9 mouse cellular contexts compared by ENCODE assay signal in genomic region chr16:34440019-34440615, GRCm38 (mm10).
DNase-seq lines count a peak whose midpoint lies in the region; ATAC-seq and TF ChIP-seq lines count a peak whose summit lies in the region.
"Had no signal": no experiment of that assay in that cellular context is flagged by ENCODE, and none has a peak within 500 bp of the region (broad histone marks: within the 10 kb centered on the region; RNA-seq: fewer than 3 reads in every experiment).

No protein-coding gene starts in this region.

- no peaks in the 10 kb centered on the region for H3K9me3 ChIP-seq in heart, embryonic 11.5 days (replicated peaks; ENCODE audit: control insufficient read depth, low read length)
- no peaks in the 10 kb centered on the region for H3K9me3 ChIP-seq in midbrain, embryonic 13.5 days
- no peaks in the 10 kb centered on the region for H3K9me3 ChIP-seq in midbrain, embryonic 11.5 days (ENCODE audit: control insufficient read depth, low read length)
- H3K9me3 ChIP-seq: midbrain, embryonic 12.5 days had no signal

- no peaks in the 10 kb centered on the region for H3K36me3 ChIP-seq in heart, embryonic 11.5 days (ENCODE audit: control insufficient read depth, insufficient read depth, low read length)
- H3K36me3 ChIP-seq in heart, adult 2 months (ENCODE audit: control insufficient read depth, insufficient read depth, low read length): peaks cover 2% of the 10 kb centered on the region; the same call in 1 of the 2 replicates
- H3K36me3 ChIP-seq in midbrain, embryonic 13.5 days: no peaks in the 10 kb centered on the region
- no peaks in the 10 kb centered on the region for H3K36me3 ChIP-seq in midbrain, embryonic 11.5 days (ENCODE audit: control insufficient read depth, insufficient read depth, low read length)
- H3K36me3 ChIP-seq: midbrain, embryonic 12.5 days had no signal

- 73% methylated on average over 8 of the region's 8 CpGs for WGBS in heart, embryonic 11.5 days (ENCODE audit: insufficient replicate concordance)
- WGBS in heart, adult 2 months: 88% methylated on average over 8 of the region's 8 CpGs
- 86% methylated on average over 8 of the region's 8 CpGs for WGBS in midbrain, embryonic 13.5 days
- 84% methylated on average over 8 of the region's 8 CpGs for WGBS in midbrain, embryonic 11.5 days

- no peak for TF ChIP-seq POLR2A in heart, adult 2 months (IDR thresholded peaks at IDR 0.05; ENCODE audit: insufficient read depth, low read depth, low read length)

- H3K4me3 ChIP-seq in heart, embryonic 11.5 days (ENCODE audit: low read depth, low read length): no peak overlapping the region
- H3K4me3 ChIP-seq in heart, adult 2 months: no peak overlapping the region
- H3K4me3 ChIP-seq in midbrain, embryonic 13.5 days (replicated peaks): no peak overlapping the region
- H3K4me3 ChIP-seq in midbrain, embryonic 11.5 days (ENCODE audit: low read depth, low read length): no peak overlapping the region
- H3K4me3 ChIP-seq: midbrain, embryonic 12.5 days had no signal

- intact Hi-C loops in heart, adult 2 months (cut with DNase I): loop anchor here (2.0 to 5.0 kb wide), 2 partner anchors 55 to 68 kb away; no protein-coding TSS in a partner anchor
- intact Hi-C loops in gastrocnemius, postnatal 14 days (cut with DNase I; ENCODE audit: low total_unique reads): no loop called here

- peaks cover 20% of the 10 kb centered on the region for H3K4me1 ChIP-seq in heart, embryonic 11.5 days (ENCODE audit: control insufficient read depth, insufficient read depth, low read length)
- peaks cover 10% of the 10 kb centered on the region for H3K4me1 ChIP-seq in heart, adult 2 months (ENCODE audit: control insufficient read depth, insufficient read depth, low read length)
- peaks cover 36% of the 10 kb centered on the region for H3K4me1 ChIP-seq in midbrain, embryonic 13.5 days (replicated peaks)
- no peaks in the 10 kb centered on the region for H3K4me1 ChIP-seq in midbrain, embryonic 11.5 days (ENCODE audit: control insufficient read depth, insufficient read depth, low read length)

- ATAC-seq in heart, embryonic 11.5 days (replicated peaks; ENCODE audit: insufficient number of reproducible peaks, low FRiP score, low TSS enrichment): 0 out of 2 replicates have a peak, but pooled peaks have one; percentile 36
- 0 out of 2 replicates have a peak, but pooled peaks have one; percentile 8 for ATAC-seq in midbrain, embryonic 13.5 days
- no peak for ATAC-seq in midbrain, embryonic 11.5 days (ENCODE audit: low FRiP score)

- TF ChIP-seq CTCF in heart, adult 2 months (IDR thresholded peaks at IDR 0.05): no peak

- TF ChIP-seq EP300 in heart, adult 2 months (IDR thresholded peaks at IDR 0.05; ENCODE audit: insufficient read depth, low read depth, low read length): no peak

- no peak overlapping the region for H3K4me2 ChIP-seq in heart, embryonic 11.5 days
- no peak overlapping the region for H3K4me2 ChIP-seq in midbrain, embryonic 13.5 days (replicated peaks)
- H3K4me2 ChIP-seq in midbrain, embryonic 11.5 days: no peak overlapping the region
- H3K4me2 ChIP-seq: midbrain, embryonic 12.5 days had no signal

- H3K27me3 ChIP-seq in heart, embryonic 11.5 days (ENCODE audit: control insufficient read depth, insufficient read depth, low read length): no peaks in the 10 kb centered on the region
- H3K27me3 ChIP-seq in heart, adult 2 months (ENCODE audit: control insufficient read depth, insufficient read depth, low read length): no peaks in the 10 kb centered on the region
- H3K27me3 ChIP-seq in midbrain, embryonic 13.5 days: no peaks in the 10 kb centered on the region
- H3K27me3 ChIP-seq in midbrain, embryonic 11.5 days (ENCODE audit: control insufficient read depth, insufficient read depth, low read length): no peaks in the 10 kb centered on the region
- H3K27me3 ChIP-seq: midbrain, embryonic 12.5 days had no signal

- no peak overlapping the region for H3K9ac ChIP-seq in heart, embryonic 11.5 days (ENCODE audit: low read depth, low read length)
- H3K9ac ChIP-seq in heart, adult 2 months (ENCODE audit: low read depth, low read length): no peak overlapping the region
- H3K9ac ChIP-seq in midbrain, embryonic 13.5 days (replicated peaks): no peak overlapping the region
- no peak overlapping the region for H3K9ac ChIP-seq in midbrain, embryonic 11.5 days (ENCODE audit: low read length)
- H3K9ac ChIP-seq: midbrain, embryonic 12.5 days had no signal

- DNase-seq in heart, adult 2 months: no peak
- no peak for DNase-seq in midbrain, embryonic 11.5 days (ENCODE audit: low spot score, missing footprints)
- DNase-seq in kidney, postnatal 25 days: peak; percentile 15 to 46
- peak; percentile 20 for DNase-seq in right cerebral cortex, postnatal 4 days
- DNase-seq in adrenal gland, adult 18-20 months (ENCODE audit: low spot score in 2 of 2): no peak
- no peak for DNase-seq in gastrocnemius, postnatal 14 days

- H3K27ac ChIP-seq in heart, embryonic 11.5 days (ENCODE audit: low read depth, low read length): peak overlapping the region; percentile 78
- no peak overlapping the region for H3K27ac ChIP-seq in heart, adult 2 months
- peak overlapping the region; percentile 64; the same call in 1 of the 2 replicates for H3K27ac ChIP-seq in midbrain, embryonic 13.5 days
- no peak overlapping the region for H3K27ac ChIP-seq in midbrain, embryonic 11.5 days (ENCODE audit: low read depth, low read length)

- H3K79me2 ChIP-seq in heart, adult 2 months (replicated peaks; ENCODE audit: control insufficient read depth, insufficient read depth, low read length): no peaks in the 10 kb centered on the region

Comparison
In these comparisons a context has a peak if more than half of its experiments do, and no peak if none do; other contexts are left out.
1. H3K27ac ChIP-seq: peak in heart, embryonic 11.5 days (single experiment) and midbrain, embryonic 13.5 days (single experiment); none in heart, adult 2 months (single experiment) and midbrain, embryonic 11.5 days (single experiment).
2. DNase-seq: peak in kidney, postnatal 25 days (2 of 2) and right cerebral cortex, postnatal 4 days (single experiment); none in heart, adult 2 months (0 of 2), midbrain, embryonic 11.5 days (single experiment), adrenal gland, adult 18-20 months (0 of 2) and gastrocnemius, postnatal 14 days (single experiment).